Mouse (Mus musculus): ENCODE measurements at regions not wholly inside any gene's neighbourhood (a gene's known extent, or its start where the extent isn't known, plus 50 kb on each side); places are given as distances from the start of the nearest gene placed in this dataset.

- in situ Hi-C loops (cut with MboI; ENCODE audit: unreplicated experiment in 2 of 2), result no loop called here
Observed at GRCm38 (mm10) chr10:66433490-66433889, 662.4 kb upstream of the Jmjd1c start.

GRCm38 (mm10) chr10:66470684-66471083, 625.2 kb upstream of the Jmjd1c start:
- in situ Hi-C loops (cut with MboI; ENCODE audit: unreplicated experiment in 2 of 2), result no loop called here

GRCm38 (mm10) chr10:66472038-66472437, 623.9 kb upstream of the Jmjd1c start:
- in situ Hi-C loops (cut with MboI; ENCODE audit: unreplicated experiment in 2 of 2), result no loop called here

DNA sequence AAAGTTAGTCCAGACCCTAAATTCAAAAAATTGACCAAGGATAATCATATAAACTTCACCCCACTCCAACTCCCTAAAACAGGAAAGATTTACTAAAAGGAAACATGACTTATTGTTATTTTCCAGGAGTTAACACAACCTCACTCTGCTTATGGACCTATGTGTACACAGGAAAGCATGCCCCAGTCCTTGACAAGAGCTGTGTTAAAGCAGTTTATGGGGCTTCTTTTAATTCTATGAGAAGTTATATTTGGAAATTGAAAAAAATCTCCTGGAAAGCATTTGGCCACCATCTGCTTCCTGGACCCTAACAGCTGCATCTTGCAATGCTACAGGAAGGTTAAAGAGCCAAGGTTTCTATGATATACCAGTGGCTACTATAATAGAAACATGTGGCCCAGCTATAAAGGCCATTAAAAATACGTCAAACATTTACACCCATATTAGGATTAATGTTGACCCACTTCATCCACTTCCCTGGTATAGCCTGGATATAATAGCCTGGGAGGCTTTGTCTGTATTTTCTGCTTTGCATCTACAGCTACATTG, 620.7 kb upstream of the Jmjd1c start:
- in situ Hi-C loops (cut with MboI; ENCODE audit: unreplicated experiment in 2 of 2), result no loop called here

DNA sequence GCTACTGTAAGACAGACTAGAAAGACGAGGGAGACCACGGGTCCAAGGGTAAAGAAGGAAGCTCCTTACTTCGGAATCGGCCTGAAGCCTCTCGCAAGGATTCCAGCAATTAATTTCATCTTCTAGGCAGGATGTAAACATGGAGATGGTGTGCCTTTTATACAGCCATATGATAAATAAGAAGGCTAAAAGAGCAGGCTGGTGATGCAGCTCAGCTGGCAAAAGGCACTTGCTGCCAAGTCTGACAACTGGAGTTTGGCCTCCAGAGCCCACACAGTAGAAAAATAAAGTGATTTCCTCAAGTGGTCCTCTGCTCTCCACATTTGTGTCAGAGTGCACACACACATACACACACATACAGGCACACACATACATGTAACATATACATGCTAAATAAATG, 605.1 kb upstream of the Jmjd1c start:
- in situ Hi-C loops (cut with MboI; ENCODE audit: unreplicated experiment in 2 of 2), result no loop called here

DNA sequence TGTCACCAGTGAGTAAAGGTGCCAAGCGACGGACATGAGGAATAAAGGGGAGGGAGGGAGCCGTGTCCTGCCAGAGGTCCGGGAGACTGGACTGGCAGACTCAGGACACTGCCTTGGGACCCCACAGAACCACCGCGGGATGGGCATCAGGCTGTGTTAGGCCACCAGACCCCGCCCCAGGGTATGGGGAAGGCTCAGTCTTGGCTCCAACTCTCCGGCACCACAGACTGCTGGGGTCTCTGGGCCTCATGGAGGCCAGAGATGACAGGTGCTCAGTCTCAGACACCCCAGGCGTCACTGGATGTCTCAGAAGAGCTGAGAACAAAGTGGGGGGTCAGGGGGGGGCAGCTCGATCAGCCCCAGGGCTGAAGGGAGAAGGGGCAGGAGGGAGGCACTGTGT, 604.1 kb upstream of the Jmjd1c start:
- in situ Hi-C loops (cut with MboI; ENCODE audit: unreplicated experiment in 2 of 2), result no loop called here

GRCm38 (mm10) chr10:66539846-66540245, 556.1 kb upstream of the Jmjd1c start:
- in situ Hi-C loops (cut with MboI; ENCODE audit: unreplicated experiment in 2 of 2), result no loop called here

- in situ Hi-C loops (cut with MboI; ENCODE audit: unreplicated experiment in 2 of 2), result no loop called here
Observed at GRCm38 (mm10) chr10:66546656-66547055, 549.3 kb upstream of the Jmjd1c start.

GRCm38 (mm10) chr10:66547660-66548059, 548.3 kb upstream of the Jmjd1c start:
- in situ Hi-C loops (cut with MboI; ENCODE audit: unreplicated experiment in 2 of 2), result no loop called here

- in situ Hi-C loops (cut with MboI; ENCODE audit: unreplicated experiment in 2 of 2), result no loop called here
Observed at GRCm38 (mm10) chr10:66548073-66548472, 547.9 kb upstream of the Jmjd1c start.

- in situ Hi-C loops (cut with MboI; ENCODE audit: unreplicated experiment in 2 of 2), result no loop called here
Observed at GRCm38 (mm10) chr10:66552919-66553318, 543.0 kb upstream of the Jmjd1c start.

GRCm38 (mm10) chr10:66554259-66554658, 541.7 kb upstream of the Jmjd1c start:
- in situ Hi-C loops (cut with MboI; ENCODE audit: unreplicated experiment in 2 of 2), result no loop called here

DNA sequence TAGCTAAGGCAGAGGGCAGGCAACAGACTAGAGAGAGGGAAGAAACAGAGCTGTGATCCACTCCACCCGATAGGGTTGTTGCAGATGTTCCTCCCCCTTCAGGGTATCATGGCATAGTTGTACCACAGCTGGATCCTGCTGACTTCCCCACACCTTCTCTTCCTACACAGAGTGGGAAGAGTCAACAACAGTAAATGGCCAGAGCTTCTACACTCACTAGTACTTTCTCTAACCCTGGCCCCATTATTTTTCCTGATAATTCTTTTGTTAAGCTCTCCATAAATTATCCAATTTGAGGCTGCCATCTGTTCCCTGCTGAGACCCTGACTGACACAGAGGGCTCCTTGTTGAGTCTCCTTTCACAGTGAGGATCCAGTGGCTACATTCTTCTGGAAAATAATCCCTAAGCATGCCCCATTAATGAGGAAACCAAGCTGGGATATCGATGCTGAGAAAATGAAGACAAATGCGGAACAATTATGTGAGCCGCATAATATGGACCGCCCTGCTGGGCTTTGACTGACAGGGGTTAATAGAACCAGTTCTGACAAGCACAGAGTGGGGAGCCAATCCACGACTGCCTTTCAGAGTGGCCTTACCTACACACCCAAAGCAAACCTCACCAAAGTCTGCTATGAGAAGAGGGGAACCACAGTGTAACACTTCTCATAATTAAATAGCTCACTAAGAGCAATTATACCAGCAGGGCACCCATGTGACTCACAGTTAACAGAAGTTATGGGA, 537.7 kb upstream of the Jmjd1c start:
- in situ Hi-C loops (cut with MboI; ENCODE audit: unreplicated experiment in 2 of 2), result no loop called here

- in situ Hi-C loops (cut with MboI; ENCODE audit: unreplicated experiment in 2 of 2), result no loop called here
Observed at GRCm38 (mm10) chr10:66565374-66565773, 530.6 kb upstream of the Jmjd1c start.

DNA sequence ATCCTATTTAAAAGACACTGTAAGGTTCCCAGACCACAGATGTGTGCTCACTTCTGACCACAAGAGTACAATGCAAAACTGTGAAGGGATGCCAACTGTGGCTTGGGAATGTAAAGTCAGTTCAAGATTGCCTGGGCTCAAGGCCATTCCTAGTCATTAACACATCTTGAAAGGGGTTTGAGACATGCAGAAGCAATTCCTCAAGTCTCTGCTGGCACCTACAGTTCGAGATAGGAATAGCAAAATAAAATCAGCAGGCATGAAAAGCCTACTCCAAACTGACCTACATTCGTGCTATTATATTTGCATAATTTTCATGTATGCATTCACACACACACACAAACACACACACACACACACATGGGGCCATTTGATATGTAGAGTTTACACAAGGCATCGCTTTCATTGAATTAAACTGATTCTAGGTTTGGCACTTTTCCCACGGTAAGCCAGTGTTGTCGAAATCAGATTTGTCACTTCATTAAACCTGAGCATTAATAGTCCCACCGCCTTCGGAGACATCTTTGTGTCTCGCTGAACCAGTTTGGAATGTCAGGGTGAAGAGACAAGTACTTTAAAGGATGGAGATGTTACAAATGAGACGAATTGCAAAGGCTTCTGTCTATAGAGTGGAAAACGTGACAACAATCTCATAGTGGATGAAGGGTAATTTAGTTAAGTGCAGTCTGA, 520.9 kb upstream of the Jmjd1c start:
- in situ Hi-C loops (cut with MboI; ENCODE audit: unreplicated experiment in 2 of 2), result no loop called here

GRCm38 (mm10) chr10:66593001-66593400, 502.9 kb upstream of the Jmjd1c start:
- in situ Hi-C loops (cut with MboI; ENCODE audit: unreplicated experiment in 2 of 2), result no loop called here

- in situ Hi-C loops (cut with MboI; ENCODE audit: unreplicated experiment in 2 of 2), result no loop called here
Observed at GRCm38 (mm10) chr10:66593506-66593905, 502.4 kb upstream of the Jmjd1c start.

DNA sequence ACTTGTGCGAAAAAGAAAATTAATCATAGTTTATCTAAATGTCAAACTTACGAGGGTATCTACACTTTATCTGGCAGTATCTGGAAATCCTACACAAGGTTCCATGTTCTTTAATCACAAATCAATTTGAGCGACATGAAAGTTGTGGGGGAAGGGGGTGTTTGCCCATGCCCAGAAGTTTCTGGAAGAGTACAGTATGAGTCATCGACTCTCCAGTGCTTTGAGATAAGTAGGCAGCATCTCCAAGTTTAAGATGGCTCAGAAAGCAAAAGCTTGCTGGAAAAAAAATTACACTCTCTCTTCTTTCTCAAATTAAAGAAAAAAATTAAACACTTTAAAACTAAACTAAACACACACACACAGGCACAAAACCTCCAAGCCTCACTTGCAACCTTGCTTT, 498.0 kb upstream of the Jmjd1c start:
- in situ Hi-C loops (cut with MboI; ENCODE audit: unreplicated experiment in 2 of 2), result no loop called here

GRCm38 (mm10) chr10:66607141-66607540, 488.8 kb upstream of the Jmjd1c start:
- in situ Hi-C loops (cut with MboI; ENCODE audit: unreplicated experiment in 2 of 2), result no loop called here

- in situ Hi-C loops (cut with MboI; ENCODE audit: unreplicated experiment in 2 of 2), result no loop called here
Observed at GRCm38 (mm10) chr10:66616280-66616679, 479.6 kb upstream of the Jmjd1c start.

GRCm38 (mm10) chr10:66630996-66631395, 464.9 kb upstream of the Jmjd1c start:
- in situ Hi-C loops (cut with MboI; ENCODE audit: unreplicated experiment in 2 of 2), result no loop called here
